Mouse (Mus musculus) liver, embryonic 13.5 days (tissue): ENCODE results near the gene App. TPM values are rescaled to one million over a fixed set of nuclear protein-coding genes. Genes with fewer than 3 reads are reported as not detected.
A peak's percentile ranks its signal among the peaks of the same experiment; 100 is the strongest.

Source experiments
- ATAC-seq: fragments of 200-750 bp; cut with Nextera tagmentation; 2 replicates; pipeline ENCODE4 v1.8.0; 2017; ENCODE audit warnings: low read depth, mild to moderate bottlenecking, moderate number of reproducible peaks, moderate library complexity
- DNase-seq: peaks from one replicate; pipeline ENCODE4 v3.0.0; 2022
- H3K27ac ChIP-seq: fragments of 300-500 bp; sonication (generic); 2 replicates; pipeline ENCODE4 v1.5.1; 2015; ENCODE audit warnings: moderate library complexity, mild to moderate bottlenecking, inconsistent platforms
- H3K27me3 ChIP-seq: fragments of 300-500 bp; sonication (generic); 2 replicates; pipeline ENCODE4 v1.6.1; 2015; ENCODE audit warnings: mild to moderate bottlenecking, inconsistent platforms
- H3K36me3 ChIP-seq: fragments of 300-500 bp; sonication (generic); 2 replicates; pipeline ENCODE4 v1.6.1; 2015; ENCODE audit warnings: mild to moderate bottlenecking, inconsistent platforms
- H3K4me1 ChIP-seq: fragments of 300-500 bp; sonication (generic); replicated peaks from 2 replicates; pipeline ENCODE4 v1.6.1; 2015; ENCODE audit warnings: inconsistent platforms
- H3K4me2 ChIP-seq: fragments of 300-500 bp; sonication (generic); 2 replicates; pipeline ENCODE4 v1.6.1; 2015; ENCODE audit warnings: inconsistent platforms, mild to moderate bottlenecking, moderate library complexity
- H3K4me3 ChIP-seq: fragments of 300-500 bp; sonication (generic); replicated peaks from 2 replicates; pipeline ENCODE4 v1.5.1; 2015; ENCODE audit warnings: mild to moderate bottlenecking, inconsistent platforms
- H3K9ac ChIP-seq: fragments of 300-500 bp; sonication (generic); 2 replicates; pipeline ENCODE4 v1.6.1; 2015; ENCODE audit warnings: mild to moderate bottlenecking, inconsistent platforms
- H3K9me3 ChIP-seq: fragments of 300-500 bp; sonication (generic); replicated peaks from 2 replicates; pipeline ENCODE4 v1.6.1; 2016; ENCODE audit warnings: inconsistent platforms
- WGBS: fragments of 180-500 bp; shearing (Covaris S2); methylation state at CpG from one replicate; pipeline ENCODE4 v1.1.7; 2015; ENCODE audit not compliant: insufficient replicate concordance; 5-methylcytosine and 5-hydroxymethylcytosine counted together
- polyA plus RNA-seq: library from polyadenylated mRNA; unstranded; fragments of >200 nt; fragmentation: Nextera tagmentation; extraction: Ambion mirVana; gene quantifications from 2 replicates; pipeline ENCODE4 v1.2.1, GENCODE M21; 2015

The App gene
- polyA plus RNA-seq, 1 experiment from 2014 or later = 17.2 TPM

GRCm38 (mm10) chr16:85041153-85041959 lies 132.2 kb downstream of the App start:
- no peak for DNase-seq
- H3K4me2 ChIP-seq = no peak overlapping the region

GRCm38 (mm10) chr16:85038731-85039130 lies 134.8 kb downstream of the App start:
- H3K4me3 ChIP-seq = no peak overlapping the region
- no peaks in the 10 kb centered on the region for H3K36me3 ChIP-seq
- no peak for ATAC-seq
- no peak for DNase-seq
- H3K4me1 ChIP-seq = no peaks in the 10 kb centered on the region
- no peak overlapping the region for H3K9ac ChIP-seq
- no peaks in the 10 kb centered on the region for H3K27me3 ChIP-seq
- no peak overlapping the region for H3K27ac ChIP-seq
- 77% methylated on average over 8 of the region's 8 CpGs for WGBS
- no peak overlapping the region for H3K4me2 ChIP-seq
- no peaks in the 10 kb centered on the region for H3K9me3 ChIP-seq

More at GRCm38 (mm10) chr16:85041153-85041959, 132.2 kb downstream of the App start:
- Histone ChIP-seq H3K9me3 (no peaks in the 10 kb centered on the region), H3K9ac (no peak overlapping the region), H3K4me3 (no peak overlapping the region), H3K36me3 (no peaks in the 10 kb centered on the region), H3K4me1 (no peaks in the 10 kb centered on the region), H3K27me3 (no peaks in the 10 kb centered on the region), H3K27ac (no peak overlapping the region)
- no peak for ATAC-seq
- WGBS = 56% methylated on average over 3 of the region's 3 CpGs

- 76% methylated on average over 10 of the region's 10 CpGs for WGBS
- DNase-seq (no peak), ATAC-seq (no peak)
- Histone ChIP-seq H3K27me3 (no peaks in the 10 kb centered on the region), H3K4me3 (no peak overlapping the region), H3K27ac (no peak overlapping the region), H3K4me1 (no peaks in the 10 kb centered on the region), H3K9ac (no peak overlapping the region), H3K4me2 (no peak overlapping the region), H3K36me3 (no peaks in the 10 kb centered on the region), H3K9me3 (no peaks in the 10 kb centered on the region)
These were observed 135.5 kb downstream of the App start for GRCm38 (mm10) chr16:85037969-85038644.

DNA sequence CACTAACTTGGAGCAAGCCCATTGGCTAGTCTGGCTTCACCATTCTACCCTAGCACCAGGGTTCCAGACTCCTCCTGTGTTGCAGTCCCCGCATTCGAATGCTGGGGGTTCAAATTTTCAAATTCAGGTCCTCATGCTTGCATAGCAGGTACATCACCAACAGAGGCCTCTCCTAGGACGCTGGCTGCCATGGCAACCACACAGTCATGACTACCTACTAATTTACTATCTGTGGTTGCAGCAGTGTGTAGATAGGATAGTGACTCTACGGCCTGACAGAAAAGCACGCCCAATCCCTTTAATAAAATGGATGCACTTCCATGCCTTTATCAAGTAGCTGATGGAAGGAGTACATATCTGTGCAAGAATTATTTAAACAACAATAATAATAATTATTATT lies 137.8 kb downstream of the App start:
- Histone ChIP-seq H3K4me1 (no peaks in the 10 kb centered on the region), H3K27me3 (no peaks in the 10 kb centered on the region), H3K9me3 (no peaks in the 10 kb centered on the region), H3K4me2 (no peak overlapping the region), H3K9ac (no peak overlapping the region), H3K4me3 (no peak overlapping the region), H3K36me3 (no peaks in the 10 kb centered on the region), H3K27ac (no peak overlapping the region)
- no peak for DNase-seq
- WGBS = 64% methylated on average over 5 of the region's 5 CpGs
- ATAC-seq = no peak

DNA sequence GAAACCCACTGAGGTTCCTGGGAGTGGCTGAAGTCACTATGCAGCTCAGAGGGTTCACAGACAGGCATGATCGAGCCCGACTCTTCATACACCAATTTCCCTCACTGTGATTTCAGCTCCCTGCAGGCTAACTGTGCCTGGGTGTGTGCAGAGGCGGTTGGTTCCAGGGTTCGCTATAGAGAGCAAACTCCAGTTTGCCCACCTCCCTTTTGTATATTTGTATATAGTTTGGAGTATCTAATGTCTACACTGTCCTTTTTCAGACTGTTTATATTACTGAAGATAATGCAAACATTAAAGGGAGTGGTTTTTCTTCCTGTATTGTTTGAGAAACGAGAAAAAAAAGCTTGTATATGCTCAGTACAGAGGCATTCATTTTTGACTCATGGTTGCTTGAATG lies 139.8 kb downstream of the App start:
- Histone ChIP-seq H3K4me2 (no peak overlapping the region), H3K36me3 (no peaks in the 10 kb centered on the region), H3K4me1 (no peaks in the 10 kb centered on the region), H3K9me3 (no peaks in the 10 kb centered on the region), H3K9ac (no peak overlapping the region), H3K27ac (no peak overlapping the region), H3K27me3 (no peaks in the 10 kb centered on the region), H3K4me3 (no peak overlapping the region)
- ATAC-seq (0 out of 2 replicates have a peak, but pooled peaks have one; percentile 39), DNase-seq (no peak)
- 52% methylated on average over 5 of the region's 5 CpGs for WGBS

DNA sequence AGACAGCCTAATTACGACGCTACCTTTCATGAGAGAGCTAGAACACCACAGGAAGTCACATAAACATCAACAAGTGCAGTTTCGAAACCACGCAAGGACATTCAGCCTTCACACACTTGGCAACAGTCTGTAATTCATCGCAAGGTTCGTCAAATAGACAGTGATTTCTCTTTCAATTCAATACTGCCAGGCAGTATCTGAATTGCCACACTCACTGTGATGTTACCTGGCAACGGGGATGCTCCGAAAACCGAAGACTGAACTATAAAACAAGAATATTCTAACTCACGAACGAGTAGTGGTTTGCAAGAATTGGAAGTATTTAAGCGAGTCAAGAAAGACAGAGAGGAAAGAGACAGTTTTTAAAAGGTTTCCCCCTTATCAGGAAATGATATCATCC lies 142.8 kb downstream of the App start:
- no peak overlapping the region for H3K4me3 ChIP-seq
- DNase-seq = no peak
- H3K9ac ChIP-seq = no peak overlapping the region
- WGBS = 81% methylated on average over 12 of the region's 12 CpGs
- no peaks in the 10 kb centered on the region for H3K9me3 ChIP-seq
- H3K4me2 ChIP-seq = no peak overlapping the region
- no peak for ATAC-seq
- H3K27me3 ChIP-seq = no peaks in the 10 kb centered on the region
- H3K27ac ChIP-seq = no peak overlapping the region
- H3K4me1 ChIP-seq = no peaks in the 10 kb centered on the region
- no peaks in the 10 kb centered on the region for H3K36me3 ChIP-seq

- DNase-seq = no peak
- Histone ChIP-seq H3K27me3 (no peaks in the 10 kb centered on the region), H3K4me1 (no peaks in the 10 kb centered on the region), H3K36me3 (peaks cover 3% of the 10 kb centered on the region; the same call in 1 of the 2 replicates), H3K9me3 (no peaks in the 10 kb centered on the region), H3K4me2 (no peak overlapping the region), H3K4me3 (no peak overlapping the region), H3K9ac (no peak overlapping the region), H3K27ac (no peak overlapping the region)
- no peak for ATAC-seq
- 76% methylated on average over 4 of the region's 4 CpGs for WGBS
These were observed 145.2 kb downstream of the App start for GRCm38 (mm10) chr16:85028396-85028795.

GRCm38 (mm10) chr16:85024706-85025105 lies 148.9 kb downstream of the App start:
- H3K4me2 ChIP-seq = no peak overlapping the region
- H3K27ac ChIP-seq = no peak overlapping the region
- WGBS = 83% methylated on average over 8 of the region's 8 CpGs
- peaks cover 3% of the 10 kb centered on the region; the same call in 1 of the 2 replicates for H3K36me3 ChIP-seq
- H3K9ac ChIP-seq = no peak overlapping the region
- H3K27me3 ChIP-seq = no peaks in the 10 kb centered on the region
- DNase-seq = no peak
- no peaks in the 10 kb centered on the region for H3K4me1 ChIP-seq
- no peaks in the 10 kb centered on the region for H3K9me3 ChIP-seq
- no peak overlapping the region for H3K4me3 ChIP-seq
- no peak for ATAC-seq

DNA sequence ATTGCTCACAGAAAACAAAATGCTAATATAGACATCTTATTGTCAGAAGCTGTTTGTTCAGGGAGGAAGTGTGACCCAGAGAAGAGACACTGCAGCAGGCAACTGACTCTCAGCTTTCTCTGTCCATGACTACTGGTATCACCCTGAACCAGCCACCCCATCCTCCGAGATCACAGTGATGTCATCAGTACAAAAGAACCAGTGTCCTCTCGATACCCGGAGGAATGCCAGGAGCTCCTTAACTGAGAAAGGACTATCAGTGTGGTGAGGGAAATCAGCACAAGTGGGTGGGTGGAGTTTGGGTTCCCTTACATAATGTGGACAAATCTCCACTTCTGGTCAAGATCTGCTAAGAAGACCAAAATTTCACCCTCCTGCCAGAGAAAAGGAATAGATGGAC lies 150.5 kb downstream of the App start:
- H3K9me3 ChIP-seq = no peaks in the 10 kb centered on the region
- H3K4me3 ChIP-seq = no peak overlapping the region
- WGBS = 76% methylated on average over 3 of the region's 3 CpGs

DNA sequence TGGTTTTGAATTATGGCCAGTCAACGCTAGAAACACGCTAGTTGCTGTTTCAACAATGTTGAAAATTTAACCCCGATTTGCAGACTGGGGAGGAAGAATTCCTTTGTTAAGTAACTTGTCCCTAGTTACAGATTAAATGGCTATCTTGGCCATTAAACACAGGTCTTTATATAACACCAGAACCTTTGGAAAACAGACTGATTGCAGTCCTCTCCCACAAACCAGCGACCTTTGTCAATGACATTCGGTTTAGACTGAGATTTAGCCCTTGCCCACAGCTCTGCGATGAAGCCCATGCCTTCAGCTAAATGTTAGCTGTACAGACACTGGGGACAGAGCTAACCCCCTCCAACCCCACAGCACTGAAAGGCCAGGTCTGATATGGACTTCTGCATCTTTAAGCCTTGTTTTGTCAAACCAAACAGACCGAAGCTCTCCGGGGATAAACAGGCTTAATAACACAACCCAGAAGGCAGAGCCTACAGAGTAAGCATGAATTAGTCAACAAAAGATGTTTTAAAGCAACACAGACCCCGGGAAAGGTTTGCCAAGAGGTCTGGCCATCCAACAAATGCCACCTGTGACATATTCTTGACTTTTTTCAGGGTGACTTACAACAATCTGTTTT lies 152.8 kb downstream of the App start:
- no peak overlapping the region for H3K9ac ChIP-seq
- ATAC-seq (no peak), DNase-seq (no peak)
- H3K4me2 ChIP-seq = no peak overlapping the region
- H3K4me3 ChIP-seq = no peak overlapping the region
- H3K9me3 ChIP-seq = no peaks in the 10 kb centered on the region
- H3K36me3 ChIP-seq = peaks cover 3% of the 10 kb centered on the region; the same call in 1 of the 2 replicates
- no peaks in the 10 kb centered on the region for H3K4me1 ChIP-seq
- H3K27ac ChIP-seq = no peak overlapping the region
- WGBS = 76% methylated on average over 9 of the region's 9 CpGs
- H3K27me3 ChIP-seq = no peaks in the 10 kb centered on the region

More for the DNA sequence above, 150.5 kb downstream of the App start:
- no peak overlapping the region for H3K9ac ChIP-seq
- no peak overlapping the region for H3K27ac ChIP-seq
- no peak for ATAC-seq
- H3K4me1 ChIP-seq = no peaks in the 10 kb centered on the region
- H3K4me2 ChIP-seq = no peak overlapping the region
- no peaks in the 10 kb centered on the region for H3K27me3 ChIP-seq
- no peak for DNase-seq
- peaks cover 3% of the 10 kb centered on the region; the same call in 1 of the 2 replicates for H3K36me3 ChIP-seq

DNA sequence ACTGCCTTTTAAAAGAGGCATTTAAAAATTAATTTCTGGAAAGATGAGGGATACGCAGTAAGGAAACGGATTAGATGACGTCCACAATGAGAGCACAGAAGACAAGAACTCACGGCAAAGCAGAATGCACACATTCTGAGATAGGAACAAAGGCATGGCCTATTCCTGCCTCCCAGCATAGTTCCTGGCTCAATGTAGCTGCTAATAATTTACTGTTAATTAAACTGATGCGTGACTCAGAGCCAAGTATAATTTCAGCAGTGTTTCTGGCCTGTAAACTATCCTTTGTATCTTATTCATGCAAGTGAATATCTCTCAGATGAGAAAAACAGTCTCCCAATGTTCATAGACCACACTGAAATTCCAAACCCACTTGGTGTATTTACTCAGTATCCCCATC lies 154.3 kb downstream of the App start:
- Histone ChIP-seq H3K27ac (no peak overlapping the region), H3K9me3 (no peaks in the 10 kb centered on the region), H3K4me1 (no peaks in the 10 kb centered on the region), H3K4me3 (no peak overlapping the region), H3K36me3 (no peaks in the 10 kb centered on the region), H3K4me2 (no peak overlapping the region), H3K27me3 (no peaks in the 10 kb centered on the region), H3K9ac (no peak overlapping the region)
- 75% methylated on average over 5 of the region's 5 CpGs for WGBS
- no peak for DNase-seq
- ATAC-seq = no peak
